Mouse (Mus musculus): ENCODE data around the gene Sh3pxd2a. TPM values are rescaled to one million over a fixed set of nuclear protein-coding genes. Genes with fewer than 3 reads are reported as not detected.

Sh3pxd2a gene
- polyA plus RNA-seq, 1 experiment: 47.6 TPM

GRCm38 (mm10) chr19:47222841-47223557 is 241.2 kb downstream of the Sh3pxd2a start:
- no peak overlapping the region for H3K27ac ChIP-seq (ENCODE audit: insufficient read depth, low read length)
- no peaks in the 10 kb centered on the region for H3K9me3 ChIP-seq (replicated peaks; ENCODE audit: control insufficient read depth, insufficient read depth, low read length, poor library complexity, severe bottlenecking)
- TF ChIP-seq EP300 (IDR thresholded peaks at IDR 0.05; ENCODE audit: insufficient read depth, low read depth, low read length) (no peak), CTCF (IDR thresholded peaks at IDR 0.05; ENCODE audit: low read depth, low read length) (no peak), POLR2A (IDR thresholded peaks at IDR 0.05; ENCODE audit: insufficient read depth, low read length) (no peak)
- no peak overlapping the region for H3K9ac ChIP-seq (ENCODE audit: low read depth, poor library complexity, severe bottlenecking)
- no peak overlapping the region for H3K4me3 ChIP-seq (ENCODE audit: low read depth, low read length)
- no peaks in the 10 kb centered on the region for H3K4me1 ChIP-seq (ENCODE audit: control insufficient read depth, insufficient read depth, low read length)
- H3K36me3 ChIP-seq (ENCODE audit: control insufficient read depth, insufficient read depth, low read length, poor library complexity, severe bottlenecking): no peaks in the 10 kb centered on the region
- no peaks in the 10 kb centered on the region for H3K27me3 ChIP-seq (ENCODE audit: control insufficient read depth, insufficient read depth, low read length, poor library complexity, severe bottlenecking)

GRCm38 (mm10) chr19:47222154-47222840 is 241.9 kb downstream of the Sh3pxd2a start:
- Histone ChIP-seq H3K4me1 (ENCODE audit: control insufficient read depth, insufficient read depth, low read length) (no peaks in the 10 kb centered on the region), H3K27ac (ENCODE audit: insufficient read depth, low read length) (no peak overlapping the region), H3K4me3 (ENCODE audit: low read depth, low read length) (no peak overlapping the region), H3K36me3 (ENCODE audit: control insufficient read depth, insufficient read depth, low read length, poor library complexity, severe bottlenecking) (no peaks in the 10 kb centered on the region), H3K9ac (ENCODE audit: low read depth, poor library complexity, severe bottlenecking) (no peak overlapping the region), H3K9me3 (replicated peaks; ENCODE audit: control insufficient read depth, insufficient read depth, low read length, poor library complexity, severe bottlenecking) (no peaks in the 10 kb centered on the region), H3K27me3 (ENCODE audit: control insufficient read depth, insufficient read depth, low read length, poor library complexity, severe bottlenecking) (no peaks in the 10 kb centered on the region)
- TF ChIP-seq CTCF (IDR thresholded peaks at IDR 0.05; ENCODE audit: low read depth, low read length) (no peak), EP300 (IDR thresholded peaks at IDR 0.05; ENCODE audit: insufficient read depth, low read depth, low read length) (no peak), POLR2A (IDR thresholded peaks at IDR 0.05; ENCODE audit: insufficient read depth, low read length) (no peak)

- H3K36me3 ChIP-seq (ENCODE audit: control insufficient read depth, insufficient read depth, low read length, poor library complexity, severe bottlenecking): no peaks in the 10 kb centered on the region
- no peaks in the 10 kb centered on the region for H3K4me1 ChIP-seq (ENCODE audit: control insufficient read depth, insufficient read depth, low read length)
- H3K27me3 ChIP-seq (ENCODE audit: control insufficient read depth, insufficient read depth, low read length, poor library complexity, severe bottlenecking): no peaks in the 10 kb centered on the region
- H3K9me3 ChIP-seq (replicated peaks; ENCODE audit: control insufficient read depth, insufficient read depth, low read length, poor library complexity, severe bottlenecking): no peaks in the 10 kb centered on the region
- no peak overlapping the region for H3K27ac ChIP-seq (ENCODE audit: insufficient read depth, low read length)
- H3K4me3 ChIP-seq (ENCODE audit: low read depth, low read length): no peak overlapping the region
- no peak for TF ChIP-seq POLR2A (IDR thresholded peaks at IDR 0.05; ENCODE audit: insufficient read depth, low read length)
- no peak for TF ChIP-seq EP300 (IDR thresholded peaks at IDR 0.05; ENCODE audit: insufficient read depth, low read depth, low read length)
- TF ChIP-seq CTCF (IDR thresholded peaks at IDR 0.05; ENCODE audit: low read depth, low read length): no peak
- H3K9ac ChIP-seq (ENCODE audit: low read depth, poor library complexity, severe bottlenecking): no peak overlapping the region
Measured at GRCm38 (mm10) chr19:47221500-47222153, 242.6 kb downstream of the Sh3pxd2a start.

- Histone ChIP-seq H3K27ac (ENCODE audit: insufficient read depth, low read length) (no peak overlapping the region), H3K4me3 (ENCODE audit: low read depth, low read length) (no peak overlapping the region), H3K9me3 (replicated peaks; ENCODE audit: control insufficient read depth, insufficient read depth, low read length, poor library complexity, severe bottlenecking) (no peaks in the 10 kb centered on the region), H3K9ac (ENCODE audit: low read depth, poor library complexity, severe bottlenecking) (no peak overlapping the region), H3K27me3 (ENCODE audit: control insufficient read depth, insufficient read depth, low read length, poor library complexity, severe bottlenecking) (no peaks in the 10 kb centered on the region), H3K36me3 (ENCODE audit: control insufficient read depth, insufficient read depth, low read length, poor library complexity, severe bottlenecking) (no peaks in the 10 kb centered on the region), H3K4me1 (ENCODE audit: control insufficient read depth, insufficient read depth, low read length) (no peaks in the 10 kb centered on the region)
- TF ChIP-seq POLR2A (IDR thresholded peaks at IDR 0.05; ENCODE audit: insufficient read depth, low read length) (no peak), EP300 (IDR thresholded peaks at IDR 0.05; ENCODE audit: insufficient read depth, low read depth, low read length) (no peak), CTCF (IDR thresholded peaks at IDR 0.05; ENCODE audit: low read depth, low read length) (no peak)
Measured at GRCm38 (mm10) chr19:47221006-47221405, 243.2 kb downstream of the Sh3pxd2a start.

- Histone ChIP-seq H3K4me3 (ENCODE audit: low read depth, low read length) (no peak overlapping the region), H3K4me1 (ENCODE audit: control insufficient read depth, insufficient read depth, low read length) (no peaks in the 10 kb centered on the region), H3K36me3 (ENCODE audit: control insufficient read depth, insufficient read depth, low read length, poor library complexity, severe bottlenecking) (no peaks in the 10 kb centered on the region), H3K9me3 (replicated peaks; ENCODE audit: control insufficient read depth, insufficient read depth, low read length, poor library complexity, severe bottlenecking) (no peaks in the 10 kb centered on the region), H3K27me3 (ENCODE audit: control insufficient read depth, insufficient read depth, low read length, poor library complexity, severe bottlenecking) (no peaks in the 10 kb centered on the region), H3K9ac (ENCODE audit: low read depth, poor library complexity, severe bottlenecking) (no peak overlapping the region), H3K27ac (ENCODE audit: insufficient read depth, low read length) (no peak overlapping the region)
- TF ChIP-seq CTCF (IDR thresholded peaks at IDR 0.05; ENCODE audit: low read depth, low read length) (no peak), EP300 (IDR thresholded peaks at IDR 0.05; ENCODE audit: insufficient read depth, low read depth, low read length) (no peak), POLR2A (IDR thresholded peaks at IDR 0.05; ENCODE audit: insufficient read depth, low read length) (no peak)
Measured at GRCm38 (mm10) chr19:47220232-47220631, 244.0 kb downstream of the Sh3pxd2a start.
